Mouse (Mus musculus) 416B (cell line): ENCODE measurements at regions not wholly inside any gene's neighbourhood (a gene's known extent, or its start where the extent isn't known, plus 50 kb on each side); places are given as distances from the start of the nearest gene placed in this dataset.

ENCODE experiments used
- DNase-seq: peaks from one replicate; pipeline ENCODE4 v3.0.0; 2011; ENCODE audit warnings: low read depth

GRCm38 (mm10) chr6:127252000-127252721 lies 100.2 kb upstream of the Ccnd2 start:
- peak; percentile 55 for DNase-seq

DNA sequence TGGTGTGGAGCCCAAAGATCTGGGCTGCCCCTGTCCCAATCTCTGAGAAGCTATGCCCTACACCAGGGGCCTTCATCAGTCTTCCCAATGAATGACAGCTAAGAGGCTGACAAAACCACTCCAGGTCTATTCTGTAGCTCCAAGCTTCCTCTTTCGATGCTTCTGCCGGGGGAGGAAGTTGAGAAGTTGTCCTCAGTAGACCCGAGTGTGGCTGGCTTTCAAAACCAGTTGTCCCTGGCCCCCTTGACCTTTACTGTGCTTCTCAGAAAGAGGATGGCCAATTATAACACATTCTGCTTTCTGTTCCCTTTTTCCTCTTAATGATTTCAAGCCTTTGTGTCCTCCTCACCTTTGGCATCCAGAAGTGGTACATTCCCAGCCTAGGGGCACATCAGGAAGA lies 101.9 kb upstream of the Ccnd2 start:
- DNase-seq = peak; percentile 70

DNA sequence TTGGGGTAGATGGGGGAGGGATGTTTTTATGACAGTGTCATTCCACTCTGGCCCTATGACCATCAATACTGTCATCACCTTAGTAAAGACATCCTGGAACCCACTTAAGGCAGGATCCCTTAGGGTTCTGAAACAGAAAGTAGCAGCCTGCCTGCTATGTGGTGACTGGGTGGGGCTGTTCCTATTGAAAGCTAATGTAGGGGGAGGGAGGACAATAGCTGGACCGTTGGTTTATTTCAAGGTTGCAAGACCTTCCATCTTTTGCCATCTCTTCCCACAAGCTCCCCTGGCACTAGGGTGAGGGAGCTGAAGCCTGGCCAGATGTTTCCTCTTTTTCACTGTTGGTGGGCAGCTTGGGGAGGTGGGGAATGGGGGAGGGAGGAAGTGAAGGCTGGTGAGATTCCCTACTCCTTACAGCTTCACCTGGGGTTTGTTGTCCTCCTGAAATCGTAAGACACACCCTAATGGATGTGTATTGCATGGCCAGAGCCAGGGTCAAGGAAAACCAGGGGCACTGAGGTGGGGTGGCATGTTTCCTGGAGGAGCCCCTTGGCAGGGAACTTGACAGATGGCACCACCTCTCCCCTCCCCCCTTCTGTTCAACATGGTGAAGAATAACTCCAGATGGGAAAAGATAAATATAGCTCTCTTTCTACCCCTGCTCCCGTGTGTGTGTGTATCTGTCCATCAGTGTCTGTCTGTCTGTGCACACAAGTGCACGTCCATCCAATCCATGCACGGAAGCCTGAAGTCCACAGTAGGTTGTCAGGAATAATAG lies 112.1 kb upstream of the Ccnd2 start:
- DNase-seq = peak; percentile 93

DNA sequence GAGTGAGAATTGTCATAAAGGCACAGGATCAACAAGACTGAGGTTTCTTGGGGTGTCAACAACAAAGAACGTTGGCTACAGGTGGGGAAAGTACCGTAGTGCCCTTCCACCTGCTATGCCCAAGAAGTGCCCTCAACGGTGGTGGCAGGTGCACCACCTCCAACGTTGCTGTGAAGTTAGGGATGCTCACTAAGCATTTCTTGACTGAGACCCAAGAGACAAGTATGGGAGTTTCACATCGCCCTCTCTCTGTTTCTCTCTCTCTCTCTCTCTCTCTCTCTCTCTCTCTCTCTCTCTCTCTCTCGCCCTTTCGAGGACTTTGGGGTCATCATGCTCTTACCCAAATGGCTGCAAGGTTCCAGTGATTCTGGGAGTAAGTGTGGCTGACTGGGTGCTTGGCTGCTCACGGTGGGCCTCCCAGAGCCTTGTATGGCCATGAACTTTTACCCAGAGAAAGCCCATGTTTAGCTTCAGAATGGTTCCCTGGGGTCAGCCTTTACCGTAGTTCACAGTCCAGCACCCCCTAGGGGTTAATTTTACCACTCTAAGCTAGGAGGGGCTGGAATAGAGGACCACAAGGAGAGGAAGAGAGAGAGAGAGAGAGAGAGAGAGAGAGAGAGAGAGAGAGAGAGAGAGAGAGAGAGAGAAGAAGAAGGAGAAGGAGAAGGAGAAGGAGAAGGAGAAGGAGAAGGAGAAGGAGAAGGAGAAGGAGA lies 113.2 kb upstream of the Ccnd2 start:
- peak; percentile 86 for DNase-seq

DNA sequence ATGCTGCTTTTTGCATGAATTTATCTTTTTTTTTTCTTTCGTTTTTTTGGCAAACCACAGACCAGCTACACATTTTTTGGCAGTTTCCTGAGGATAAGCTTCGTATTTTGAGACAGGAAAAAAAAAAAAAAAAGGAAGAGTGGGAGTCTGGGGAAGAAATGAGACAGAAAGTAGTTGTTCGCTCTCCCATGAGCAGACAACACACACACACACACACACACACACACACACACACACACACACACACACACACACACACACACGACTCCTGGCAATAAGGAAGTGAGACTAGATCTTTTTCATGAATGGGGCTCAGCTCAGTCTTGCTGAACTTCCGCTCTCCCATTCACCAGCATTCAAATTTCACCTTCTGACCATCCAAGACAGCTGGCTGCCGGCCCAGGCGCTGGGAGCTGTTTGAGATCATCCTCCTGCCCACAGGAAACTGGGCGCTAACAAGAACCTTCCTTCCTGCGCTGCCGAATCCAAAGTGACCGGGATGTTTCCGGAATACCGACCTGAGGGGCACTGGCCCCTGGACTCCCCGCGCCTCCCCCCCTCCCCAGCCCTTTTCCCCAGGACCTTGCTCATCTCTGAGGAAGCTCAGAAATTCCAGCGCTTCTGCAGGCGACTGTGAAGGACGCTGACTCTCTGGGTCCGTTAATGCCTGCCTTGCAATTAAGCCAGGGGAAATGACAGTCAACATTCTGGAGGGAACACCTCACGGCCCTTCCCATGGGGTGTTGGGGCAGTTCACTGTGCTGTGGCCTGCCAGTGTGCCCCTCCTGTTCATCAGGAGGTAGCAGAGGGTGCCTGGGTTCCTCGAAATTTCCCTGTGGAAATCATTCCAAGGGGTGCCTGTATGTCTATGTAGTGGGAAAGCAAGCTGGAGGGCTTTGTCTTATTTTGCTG lies 114.2 kb upstream of the Ccnd2 start:
- DNase-seq = peak; percentile 97

- DNase-seq = peak; percentile 72
Observed at GRCm38 (mm10) chr6:127266813-127267165, 114.8 kb upstream of the Ccnd2 start.

GRCm38 (mm10) chr6:127269021-127269420 lies 117.0 kb upstream of the Ccnd2 start:
- no peak for DNase-seq

GRCm38 (mm10) chr6:127269525-127270044 lies 117.6 kb upstream of the Ccnd2 start:
- DNase-seq = no peak

- DNase-seq = no peak
Observed at GRCm38 (mm10) chr6:127270774-127271173, 118.8 kb upstream of the Ccnd2 start.

GRCm38 (mm10) chr6:127271418-127271817 lies 119.4 kb upstream of the Ccnd2 start:
- no peak for DNase-seq

- DNase-seq = peak; percentile 87
Observed at GRCm38 (mm10) chr6:127272630-127273029, 120.6 kb upstream of the Ccnd2 start.

GRCm38 (mm10) chr6:127274732-127275429 lies 122.9 kb upstream of the Ccnd2 start:
- no peak for DNase-seq

DNA sequence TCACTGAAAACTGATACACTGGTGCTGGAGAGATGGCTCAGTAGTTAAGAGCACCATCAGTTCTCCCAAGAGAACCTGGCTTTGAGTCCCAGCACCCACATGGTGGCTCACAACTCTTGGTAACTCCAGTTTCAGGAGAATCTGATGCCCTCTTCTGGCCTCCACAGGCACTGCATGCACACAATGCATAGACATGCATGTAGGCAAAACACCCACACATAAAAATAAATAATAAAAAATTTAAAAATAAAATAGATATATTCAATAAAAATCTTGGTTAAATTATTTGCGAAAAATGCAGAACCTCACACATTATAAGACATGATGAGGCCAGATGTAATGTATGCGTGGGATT lies 123.4 kb upstream of the Ccnd2 start:
- DNase-seq = peak; percentile 41

- DNase-seq = no peak
Observed at GRCm38 (mm10) chr6:127276362-127276761, 124.4 kb upstream of the Ccnd2 start.

GRCm38 (mm10) chr6:127278402-127278801 lies 126.4 kb upstream of the Ccnd2 start:
- DNase-seq = no peak

DNA sequence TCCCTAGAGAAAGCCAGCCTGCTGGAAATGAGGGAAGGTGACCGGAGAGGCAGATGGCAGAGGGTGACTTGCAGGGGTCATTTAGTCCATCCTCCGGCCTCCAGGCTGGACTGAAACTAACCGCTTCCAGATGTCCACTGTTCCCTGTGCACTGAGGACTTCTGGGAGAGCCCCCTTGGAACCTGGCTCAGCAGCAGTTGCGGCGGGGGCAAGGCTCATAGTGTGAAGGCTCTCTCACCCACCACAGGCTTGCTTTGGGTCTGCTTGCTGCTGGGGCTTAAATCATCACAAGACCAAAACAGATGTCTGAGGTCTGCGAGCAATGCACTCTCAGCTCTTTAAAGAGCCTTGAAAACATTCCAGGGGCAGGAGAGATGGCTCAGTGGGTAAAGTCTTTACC lies 132.2 kb upstream of the Ccnd2 start:
- DNase-seq = no peak

GRCm38 (mm10) chr6:127286681-127287476 lies 134.9 kb upstream of the Ccnd2 start:
- DNase-seq = no peak

DNA sequence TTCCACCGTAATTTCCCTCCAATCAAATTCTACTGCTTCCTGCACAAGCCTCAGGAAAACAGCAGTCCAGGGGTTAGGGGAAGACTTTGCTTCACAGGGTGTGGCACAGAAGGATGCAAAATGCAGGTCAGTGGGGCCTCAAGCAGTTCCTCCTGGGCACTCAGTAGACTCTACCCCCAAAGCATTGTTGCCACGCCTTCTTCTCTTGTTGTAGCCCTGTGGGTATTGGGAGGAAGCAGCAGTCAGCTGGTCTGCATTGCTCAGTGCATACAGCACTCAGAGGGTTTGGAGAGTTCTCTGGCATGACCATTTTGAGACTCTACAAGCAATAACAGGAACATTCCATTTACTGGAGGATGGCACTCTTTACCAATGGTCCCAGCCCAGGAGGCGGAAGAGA lies 137.0 kb upstream of the Ccnd2 start:
- DNase-seq = peak; percentile 37

DNA sequence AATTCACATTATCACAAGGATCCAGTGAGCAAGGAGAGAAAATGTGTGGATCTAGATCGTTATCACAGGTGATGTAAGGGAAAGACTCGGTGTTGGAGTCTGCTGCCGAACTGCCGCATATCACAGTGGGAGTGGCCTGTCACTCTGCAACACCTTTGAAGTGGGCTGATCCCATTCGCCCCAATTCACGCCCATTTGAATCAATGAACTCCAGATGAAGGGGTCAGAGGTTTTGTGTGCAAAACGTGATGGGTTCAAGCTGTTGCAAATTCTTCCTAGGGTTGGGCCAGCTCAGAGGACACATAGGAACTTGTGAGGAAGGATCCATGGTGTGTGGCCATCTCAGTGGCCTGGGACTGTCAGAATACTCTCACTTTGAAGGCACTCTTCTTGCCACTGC lies 139.9 kb upstream of the Ccnd2 start:
- no peak for DNase-seq

DNA sequence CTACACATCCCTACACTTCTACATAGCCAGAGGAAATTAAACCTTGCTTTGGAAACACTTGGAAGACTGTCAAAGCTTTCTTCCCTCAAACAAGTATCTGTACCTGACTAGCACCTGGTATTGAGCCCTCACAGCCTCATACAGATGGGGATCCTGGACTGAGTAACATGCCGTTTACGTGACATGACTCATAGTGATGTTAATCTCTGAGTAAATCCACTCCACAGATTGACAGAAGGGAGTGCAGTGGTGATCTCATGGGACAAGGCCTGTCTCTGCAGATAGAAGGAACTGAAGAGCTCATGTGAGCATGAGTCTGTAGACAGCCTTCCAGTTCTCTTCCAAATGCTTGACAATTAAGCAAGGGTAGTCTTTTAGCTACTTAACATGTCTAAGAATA lies 141.8 kb upstream of the Ccnd2 start:
- DNase-seq = peak; percentile 29
